Mouse (Mus musculus): Measurements from ENCODE around the gene Dhx40.

DNA sequence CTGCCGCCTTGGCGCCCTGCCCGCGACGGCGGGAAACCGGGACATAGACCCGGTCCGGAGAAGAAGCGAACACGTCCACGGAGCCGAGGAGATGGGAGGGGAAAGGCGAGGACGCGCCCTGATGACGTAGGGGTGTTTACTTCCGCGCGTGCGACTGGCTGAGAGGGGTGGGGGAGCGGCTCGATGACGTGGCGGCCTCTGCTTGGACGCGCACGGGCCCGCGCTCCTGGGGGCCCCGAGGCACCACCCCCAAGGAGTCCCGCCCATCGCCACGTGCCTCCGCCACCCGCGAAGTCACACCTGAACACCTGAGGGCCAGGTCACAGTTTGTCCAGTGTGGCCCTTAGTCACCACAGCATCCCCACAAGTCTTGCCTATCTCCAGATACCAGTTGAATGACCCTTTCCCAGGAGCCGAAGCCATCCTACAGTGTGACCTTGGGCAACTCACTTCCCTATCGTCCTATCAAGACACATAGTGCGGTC lies at the start of gene Dhx40:
- TF ChIP-seq POLR2AphosphoS5 (IDR thresholded peaks at IDR 0.05; ENCODE audit: insufficient replicate concordance, low read depth, low read length) = no peak
- TF ChIP-seq CTCF (IDR thresholded peaks at IDR 0.05; ENCODE audit: low read depth, low read length) = no peak
- no peak for TF ChIP-seq GATA1 (IDR thresholded peaks at IDR 0.05; ENCODE audit: borderline replicate concordance, low read length)
- TF ChIP-seq GATA2 (IDR thresholded peaks at IDR 0.05; ENCODE audit: borderline replicate concordance, low read depth, low read length) = no peak
- TF ChIP-seq TAL1 (conservative IDR thresholded peaks at IDR 0.05; ENCODE audit: low read depth, low read length) = no peak

All from G1E (cell line).